Mouse (Mus musculus): ENCODE measurements at regions not wholly inside any gene's neighbourhood (a gene's known extent, or its start where the extent isn't known, plus 50 kb on each side); places are given as distances from the start of the nearest gene placed in this dataset.

DNA sequence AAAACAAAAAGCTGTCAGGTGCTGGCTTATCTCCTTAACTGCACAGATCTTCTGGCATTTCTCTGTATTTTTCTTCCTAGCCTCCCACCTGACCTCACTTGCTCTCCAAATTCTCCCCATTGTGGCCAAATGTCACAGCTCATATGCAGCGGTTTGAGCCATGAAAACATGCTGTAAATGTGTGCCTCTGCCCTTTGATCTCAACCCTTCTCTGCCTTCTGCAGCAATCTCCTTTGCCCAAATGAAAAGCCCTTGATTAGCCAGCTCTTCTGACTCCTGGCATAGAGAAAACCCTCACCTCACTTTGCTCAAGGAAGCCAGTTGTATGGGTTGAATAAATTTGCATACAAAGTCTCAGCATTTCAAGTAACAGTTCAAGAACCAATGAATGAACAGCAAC lies 546.1 kb upstream of the Mgmt start:
- TF ChIP-seq POLR2A (IDR thresholded peaks at IDR 0.05; ENCODE audit: extremely low read depth, insufficient read depth, low read length) = no peak
- TF ChIP-seq CTCF (IDR thresholded peaks at IDR 0.05; ENCODE audit: low read depth, low read length) = no peak
